Mouse (Mus musculus): ENCODE data around the gene Kcnh7. TPM values are rescaled to one million over a fixed set of nuclear protein-coding genes. Genes with fewer than 3 reads are reported as not detected.

Gene Kcnh7
- polyA plus RNA-seq, 1 experiment from 2014 or later = 0.20 TPM

GRCm38 (mm10) chr2:62644891-62645290 lies 539.2 kb downstream of the Kcnh7 start:
- H3K27ac ChIP-seq = no peak overlapping the region
- ATAC-seq (ENCODE audit: insufficient number of reproducible peaks, insufficient read depth, low FRiP score, low TSS enrichment, low read depth) = no peak
- no peak overlapping the region for H3K4me3 ChIP-seq (replicated peaks)
- H3K4me2 ChIP-seq = no peak overlapping the region
- H3K36me3 ChIP-seq = no peaks in the 10 kb centered on the region
- H3K4me1 ChIP-seq (replicated peaks) = no peaks in the 10 kb centered on the region; the same call in 1 of the 2 replicates
- WGBS = 74% methylated on average over 5 of the region's 5 CpGs
- peaks cover 7% of the 10 kb centered on the region; the same call in 1 of the 2 replicates for H3K27me3 ChIP-seq
- no peaks in the 10 kb centered on the region for H3K9me3 ChIP-seq
- no peak overlapping the region for H3K9ac ChIP-seq (replicated peaks)

Data from limb, embryonic 12.5 days (tissue).